In genomic region chr4:53217608-53218290, GRCm38 (mm10) we compare ENCODE assay signal across 8 mouse cellular contexts. TPM values are rescaled to one million over a fixed set of nuclear protein-coding genes. Genes with fewer than 3 reads are reported as not detected.
A peak's percentile ranks its signal among the peaks of the same experiment; 100 is the strongest.
DNase-seq lines count a peak whose midpoint lies in the region; ATAC-seq and TF ChIP-seq lines count a peak whose summit lies in the region.

No protein-coding gene starts in this region.

- intact Hi-C loops in left cerebral cortex, adult 2 months (cut with DNase I) = loop anchor here (2.0 kb wide), 1 partner anchor 59 kb away; the partner anchor contains the start of gene Abca1

- H3K27ac ChIP-seq in hindbrain, postnatal 0 days = peak overlapping the region; percentile 88
- peak overlapping the region; percentile 92 for H3K27ac ChIP-seq in left cerebral cortex, adult 2 months
- peak overlapping the region; percentile 58 for H3K27ac ChIP-seq in macrophage

- ATAC-seq in hindbrain, postnatal 0 days = peak; percentile 91

- peak; percentile 89 for DNase-seq in MN1 (ENCODE audit: low spot score)
- DNase-seq in cerebellum, postnatal 25 days = peak; percentile 73 to 77
- DNase-seq in gastrocnemius, adult 8-10 months (ENCODE audit: low spot score in 2 of 2) = peak; percentile 52 to 66
- peak; percentile 85 for DNase-seq in hindbrain, postnatal 0 days (ENCODE audit: low spot score)
- DNase-seq in left cerebral cortex, adult 2 months (ENCODE audit: extremely low spot score in 1 of 2, low spot score in 2 of 2) = peak; percentile 67 to 71
- peak; percentile 69 for DNase-seq in retina, postnatal 7 days (ENCODE audit: low read depth, low spot score)
- peak; percentile 83 for DNase-seq in thymus, postnatal 4 days

- H3K79me2 ChIP-seq in macrophage (ENCODE audit: inconsistent target) = no peaks in the 10 kb centered on the region

- H3K36me3 ChIP-seq in hindbrain, postnatal 0 days (ENCODE audit: insufficient read depth, low read length) = no peaks in the 10 kb centered on the region
- H3K36me3 ChIP-seq in macrophage (ENCODE audit: inconsistent target) = no peaks in the 10 kb centered on the region

- no peaks in the 10 kb centered on the region for H3K27me3 ChIP-seq in hindbrain, postnatal 0 days (ENCODE audit: insufficient read depth, low read length)

- peak overlapping the region; percentile 48 for H3K4me3 ChIP-seq in hindbrain, postnatal 0 days (ENCODE audit: low read length)
- peak overlapping the region; percentile 62 for H3K4me3 ChIP-seq in left cerebral cortex, adult 2 months
- H3K4me3 ChIP-seq in macrophage (ENCODE audit: inconsistent target) = peak overlapping the region; percentile 42

- WGBS in hindbrain, postnatal 0 days = under 1% methylated on average over 38 of the region's 38 CpGs
- 9% methylated on average over 38 of the region's 38 CpGs for WGBS in macrophage (ENCODE audit: missing documents)

- peak overlapping the region; percentile 61 for H3K9ac ChIP-seq in hindbrain, postnatal 0 days (replicated peaks; ENCODE audit: low read length)

- no peak for TF ChIP-seq CTCF in hindbrain, postnatal 0 days (IDR thresholded peaks at IDR 0.05; ENCODE audit: low read depth)
- no peak for TF ChIP-seq CTCF in left cerebral cortex, adult 2 months (IDR thresholded peaks at IDR 0.05)

- peaks cover 18% of the 10 kb centered on the region for H3K4me1 ChIP-seq in hindbrain, postnatal 0 days (ENCODE audit: insufficient read depth, low read length)

- peak overlapping the region; percentile 98 for H3K4me2 ChIP-seq in hindbrain, postnatal 0 days (ENCODE audit: low read depth, low read length)

- no peaks in the 10 kb centered on the region for H3K9me3 ChIP-seq in hindbrain, postnatal 0 days (ENCODE audit: low read length)

RNA-seq across cellular contexts. Expression of gene Abca1, which starts 58.1 kb away (rescaled TPM):
- total RNA-seq in gastrocnemius, adult 8-10 months (2022) = 1 to 10 TPM; 5.0 to 7.6 (median 7.4) TPM
- 43.5 and 49.5 TPM in 2 replicates for total RNA-seq in hindbrain, postnatal 0 days (2014; rRNA removed)
- 8.8 TPM in 2 replicates for polyA plus RNA-seq in hindbrain, postnatal 0 days (2015; fragmentation: Nextera tagmentation; extraction: Ambion mirVana)
- total RNA-seq in left cerebral cortex, adult 2 months (2021) = 10 to 100 TPM; 17.0 to 19.5 TPM
- total RNA-seq in macrophage (2018; cell fraction: chromatin; rRNA removed) = 1,000 to 10,000 TPM in 8 of 26 experiments, 100 to 1,000 TPM in 18; 205 to 2,656 (median 727) TPM
- 100 to 1,000 TPM; 160 to 731 (median 322) TPM for total RNA-seq in macrophage (2018; cell fraction: cytosol; rRNA removed)
- total RNA-seq in macrophage (2018; cell fraction: nucleus; rRNA removed) = 1,000 to 10,000 TPM in 2 of 26 experiments, 100 to 1,000 TPM in 24; 291 to 1,224 (median 585) TPM
- polyA plus RNA-seq in macrophage (2018) = 100 to 236 TPM (median 160 TPM) in 3 replicates

Comparison
In these comparisons a context has a peak if more than half of its experiments do, and no peak if none do; other contexts are left out.
1. Peak in every context shown above with its lines: DNase-seq, ATAC-seq, H3K4me3 ChIP-seq and H3K27ac ChIP-seq.